Mouse (Mus musculus) G1E-ER4 (cell line): ENCODE results near the gene Dock8. TPM values are rescaled to one million over a fixed set of nuclear protein-coding genes. Genes with fewer than 3 reads are reported as not detected.

ENCODE experiments used
- GATA1 ChIP-seq: IDR thresholded peaks from one replicate; pipeline ENCODE4 v1.8.0; 2012; ENCODE audit warnings: low read length, inconsistent platforms
- polyA plus RNA-seq: library from polyadenylated mRNA; stranded (reverse); fragments of >175 nt; gene quantifications from 2 replicates; pipeline ENCODE4 v1.2.3, GENCODE M21; 2012

Gene Dock8
- polyA plus RNA-seq, 1 experiment: not detected

DNA sequence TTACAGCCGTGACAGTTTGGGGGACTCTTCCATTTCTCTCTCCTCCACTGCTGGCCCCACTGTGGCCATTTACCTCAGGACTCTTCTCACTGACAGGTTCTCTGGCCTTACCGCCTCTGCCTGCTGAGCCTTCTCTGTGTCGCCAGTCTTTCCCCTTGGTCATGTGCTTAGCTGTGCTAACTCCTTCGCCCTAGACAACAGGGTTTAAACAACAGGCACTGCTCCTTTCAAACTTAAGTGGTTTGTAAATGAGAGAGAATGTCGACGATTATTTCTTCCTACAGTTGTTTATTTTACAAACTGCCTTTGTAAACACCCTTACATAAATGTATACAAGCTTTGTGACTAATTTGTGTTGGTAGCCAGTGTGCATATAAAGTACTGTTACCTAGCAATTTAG lies 39.0 kb downstream of the Dock8 start:
- TF ChIP-seq GATA1: no peak

DNA sequence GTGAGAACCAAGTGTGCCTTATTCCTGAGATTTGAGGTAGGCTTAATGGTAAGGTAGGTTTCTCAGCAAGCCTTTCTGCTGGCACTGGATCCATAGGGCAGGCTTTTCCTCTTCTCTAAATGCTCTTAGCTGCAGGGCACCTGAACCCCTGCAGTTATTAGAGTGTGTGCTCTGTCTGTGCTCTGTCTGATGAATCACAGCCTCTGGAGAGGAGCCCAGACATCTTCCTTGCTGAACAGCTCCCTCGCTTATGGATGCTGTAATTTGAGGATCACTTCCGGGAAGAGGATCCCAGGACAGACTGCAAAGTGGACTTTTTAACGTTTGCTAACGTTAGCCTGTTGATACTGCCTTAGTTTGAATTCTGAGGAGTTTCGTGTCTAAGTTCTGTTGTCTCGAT lies 41.9 kb downstream of the Dock8 start:
- TF ChIP-seq GATA1: no peak

DNA sequence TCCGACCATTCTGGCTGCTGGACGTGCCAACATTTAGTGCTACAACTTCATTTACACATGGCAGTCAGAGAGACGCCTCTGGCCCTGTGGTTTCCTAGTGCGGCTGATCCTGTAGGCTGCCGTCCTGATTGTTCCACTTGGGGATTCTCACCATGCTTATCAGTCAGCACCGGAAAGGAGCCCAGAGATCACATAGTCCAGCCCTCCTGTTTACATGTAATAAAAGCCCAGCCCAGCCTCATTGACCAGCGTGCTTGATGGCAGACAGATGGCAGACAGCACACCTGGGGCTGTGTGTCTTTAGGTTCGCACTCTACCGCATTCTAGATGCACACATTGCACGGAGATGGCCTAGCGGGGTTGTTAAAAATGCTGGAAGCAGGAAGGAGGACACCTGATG lies 43.6 kb downstream of the Dock8 start:
- TF ChIP-seq GATA1: no peak

DNA sequence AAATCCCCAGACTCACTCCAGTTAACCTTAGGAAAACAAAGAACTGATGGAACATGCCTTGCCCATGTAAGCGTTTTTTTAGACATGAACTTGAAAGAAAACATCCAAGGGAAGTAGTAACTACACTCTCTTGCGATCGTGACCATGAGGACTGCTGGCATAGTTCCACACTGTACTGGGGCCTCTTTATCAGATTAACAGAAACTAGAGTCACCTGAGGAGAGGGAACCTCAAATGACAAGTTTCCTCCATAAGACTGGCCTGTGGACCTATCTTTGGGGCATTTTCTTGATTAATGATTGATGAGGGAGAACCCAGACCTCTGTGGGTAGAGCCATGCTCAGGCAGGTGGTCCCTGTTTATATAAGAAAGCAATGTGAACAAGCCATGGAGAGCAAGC lies 44.7 kb downstream of the Dock8 start:
- no peak for TF ChIP-seq GATA1

DNA sequence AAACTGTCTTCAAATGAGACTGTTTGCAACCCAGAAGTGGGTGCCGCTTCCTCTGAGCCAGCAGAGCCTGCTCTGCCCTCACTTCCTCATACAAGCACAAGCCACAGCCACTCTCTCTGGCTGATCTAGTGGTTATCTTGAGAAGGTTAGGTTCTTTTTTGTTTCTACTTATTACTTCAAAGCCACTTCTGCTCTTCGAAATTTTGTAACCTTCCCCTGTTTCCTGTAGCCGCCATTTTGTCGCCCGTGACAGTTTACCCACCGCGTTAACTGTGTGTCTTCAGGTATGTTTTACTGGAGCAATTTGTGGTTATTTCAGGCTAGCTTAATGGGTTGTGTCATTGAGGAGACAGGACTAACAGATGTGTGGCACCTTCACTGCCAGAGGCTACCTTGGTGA lies 53.0 kb downstream of the Dock8 start:
- TF ChIP-seq GATA1: no peak

DNA sequence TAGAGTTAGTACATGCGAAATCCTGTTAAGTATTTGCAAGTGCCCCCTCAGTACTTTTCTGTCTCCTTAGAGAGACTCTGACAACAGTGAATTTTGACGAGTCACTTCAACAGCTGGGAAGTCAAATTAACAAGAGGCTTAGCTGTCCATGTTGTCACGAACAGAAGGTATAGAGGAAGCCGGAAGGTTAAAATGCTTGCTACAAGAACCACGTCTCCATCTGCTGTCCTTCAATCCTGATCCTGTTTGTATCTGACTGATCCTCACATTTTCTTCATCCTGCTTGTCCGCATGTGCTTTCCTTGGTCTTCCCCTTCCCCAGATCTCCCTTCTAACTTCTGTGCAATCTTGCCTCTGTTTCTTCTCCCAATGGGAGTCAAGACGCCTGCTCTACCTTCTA lies 53.8 kb downstream of the Dock8 start:
- no peak for TF ChIP-seq GATA1

DNA sequence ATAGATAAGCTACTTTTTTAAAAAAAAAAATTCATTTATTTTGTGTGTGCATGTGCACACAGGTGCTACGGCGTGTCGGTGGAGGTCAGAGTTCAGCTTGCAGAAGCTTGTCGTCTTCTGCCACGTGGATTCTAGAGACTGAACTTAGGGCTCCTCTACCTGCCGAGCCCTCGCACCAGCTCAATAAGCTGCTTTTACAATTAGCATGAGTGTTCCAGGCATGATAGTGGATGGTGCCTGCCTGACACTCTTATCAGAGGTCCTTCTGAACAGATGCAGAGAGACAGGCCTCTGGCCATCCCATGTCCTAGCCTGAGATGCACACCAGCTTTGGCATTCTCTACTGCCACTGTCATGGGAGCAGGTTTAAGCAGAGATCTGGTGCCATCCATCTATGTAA lies 55.7 kb downstream of the Dock8 start:
- no peak for TF ChIP-seq GATA1

DNA sequence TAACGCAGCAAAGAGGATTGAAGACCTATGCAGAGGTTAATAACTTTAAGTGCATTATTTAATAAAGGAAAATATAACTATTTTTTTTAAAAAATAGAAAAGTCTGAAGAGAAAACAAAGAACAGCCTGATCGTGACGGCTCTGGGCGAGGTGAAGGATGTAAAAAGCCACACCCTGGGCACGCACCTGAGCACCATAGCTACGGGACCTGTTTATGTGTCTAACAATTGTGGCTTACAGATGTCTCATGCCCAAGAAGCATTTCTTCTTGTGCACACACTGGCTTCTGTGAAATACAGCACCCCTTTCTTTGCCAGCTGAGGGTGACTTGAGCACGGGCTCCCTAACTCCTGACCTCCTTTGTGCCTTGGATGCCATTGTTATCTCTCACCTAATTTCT lies 56.2 kb downstream of the Dock8 start:
- TF ChIP-seq GATA1: no peak

DNA sequence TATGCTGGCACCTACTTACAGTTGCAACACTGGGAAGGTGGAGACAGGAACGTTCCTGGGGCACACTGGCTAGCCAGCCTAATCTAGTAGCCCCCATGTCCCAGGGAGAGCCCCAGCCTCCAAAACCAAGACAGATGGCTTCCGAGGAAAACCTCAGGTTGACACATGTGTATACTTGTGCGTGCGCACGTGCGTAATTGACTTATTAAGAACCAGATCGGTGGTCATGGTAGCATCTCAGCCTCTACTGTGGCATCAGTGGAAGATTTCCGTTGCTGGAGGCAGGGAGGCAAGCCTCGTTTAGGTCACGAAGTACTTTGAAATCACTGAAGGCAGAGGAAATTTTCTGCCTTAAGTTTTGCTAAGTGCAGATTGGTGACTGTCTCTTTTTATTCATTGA lies 56.9 kb downstream of the Dock8 start:
- no peak for TF ChIP-seq GATA1

DNA sequence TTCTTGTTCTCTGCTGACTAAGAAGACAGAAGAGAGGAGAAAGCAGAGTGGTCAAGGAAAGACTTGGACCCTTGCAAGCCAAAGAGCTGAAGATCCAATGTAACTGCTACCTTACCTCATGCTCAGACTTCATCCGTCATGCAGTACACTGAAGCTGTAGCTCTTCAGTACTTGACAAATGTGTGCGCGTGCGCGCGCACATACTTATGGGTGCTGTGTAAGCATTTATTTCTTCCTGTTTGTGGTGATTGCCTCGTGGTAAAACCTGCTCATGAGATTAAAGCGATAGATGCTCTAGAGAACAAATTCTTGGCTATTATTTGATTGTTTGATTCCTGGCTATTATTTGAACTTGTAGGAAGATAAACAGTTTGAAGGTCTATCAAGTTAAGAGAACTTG lies 58.5 kb downstream of the Dock8 start:
- no peak for TF ChIP-seq GATA1

DNA sequence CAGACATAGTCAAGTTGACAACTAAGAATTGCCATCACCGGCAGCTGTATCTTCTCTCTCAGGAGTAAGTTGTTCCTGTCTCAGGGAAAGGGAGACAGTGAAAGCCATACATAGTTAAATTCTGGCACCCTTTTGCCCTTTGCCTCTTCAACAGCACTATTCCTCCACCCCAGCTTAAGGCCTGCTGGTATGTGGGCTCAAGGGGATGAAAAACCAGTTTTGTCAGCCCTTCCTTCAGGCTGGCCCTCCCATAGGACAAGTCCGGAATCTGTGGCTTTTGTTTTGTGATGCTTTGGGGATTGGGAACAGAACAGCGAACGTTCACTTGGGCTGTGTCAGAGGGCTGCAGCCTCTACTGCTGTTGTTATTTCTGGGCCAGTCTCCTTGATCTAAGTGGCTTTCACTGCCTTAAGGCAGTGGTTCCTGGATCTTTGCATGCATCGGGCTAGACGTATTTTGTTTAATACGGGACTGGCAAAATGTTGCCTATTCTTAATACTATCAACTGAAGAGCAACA lies 60.6 kb downstream of the Dock8 start:
- no peak for TF ChIP-seq GATA1

DNA sequence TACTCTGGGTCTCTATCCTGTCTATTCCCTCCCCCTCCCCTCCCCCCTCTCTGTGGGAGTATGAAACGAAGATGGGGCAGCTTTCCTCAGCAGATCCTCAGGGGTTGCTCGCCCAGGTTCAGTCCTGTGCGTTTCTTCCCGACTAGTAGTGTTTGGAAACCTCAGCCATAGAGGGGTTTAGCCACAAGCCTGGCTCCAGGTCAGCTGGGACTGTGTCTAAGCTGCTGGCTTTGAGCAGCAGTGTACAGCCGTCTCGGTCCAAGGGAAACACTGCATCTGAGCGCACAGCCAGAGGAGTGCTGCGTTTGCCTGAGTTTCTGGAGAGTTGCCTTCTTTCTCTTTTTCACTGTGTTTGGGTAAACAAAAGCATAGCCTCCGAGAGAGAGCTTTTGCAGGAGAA lies 61.0 kb downstream of the Dock8 start:
- TF ChIP-seq GATA1: no peak

DNA sequence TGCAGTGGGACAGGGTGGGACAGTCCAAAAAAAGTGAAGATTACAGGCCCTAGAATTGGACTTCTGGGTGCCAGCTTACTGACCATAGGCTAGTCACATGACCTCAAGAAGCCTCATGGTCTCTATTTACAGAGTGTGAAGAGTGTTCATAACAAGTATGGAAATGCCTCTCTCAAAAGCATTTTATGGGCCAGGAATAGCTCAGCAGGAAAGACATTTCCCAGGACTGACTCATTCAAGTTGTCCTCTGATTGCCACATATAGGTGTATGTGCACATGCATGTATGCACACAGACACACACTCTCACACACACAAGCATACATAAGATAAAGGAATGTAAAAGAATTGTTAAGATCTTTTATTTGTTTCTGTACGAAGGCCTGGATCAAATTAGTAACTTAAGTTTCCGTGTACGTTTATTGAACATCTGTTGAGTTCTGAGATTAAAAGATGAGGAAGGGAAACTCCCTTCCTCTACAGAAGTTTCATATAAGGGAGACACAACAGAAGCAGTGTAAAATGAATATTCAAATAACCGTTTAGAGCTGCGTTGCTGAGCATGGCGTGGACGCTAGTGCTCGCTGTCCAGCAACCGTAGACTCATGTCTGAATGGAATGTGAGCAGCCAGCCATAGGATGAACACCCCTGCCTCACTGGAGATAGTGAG lies 63.0 kb downstream of the Dock8 start:
- no peak for TF ChIP-seq GATA1

DNA sequence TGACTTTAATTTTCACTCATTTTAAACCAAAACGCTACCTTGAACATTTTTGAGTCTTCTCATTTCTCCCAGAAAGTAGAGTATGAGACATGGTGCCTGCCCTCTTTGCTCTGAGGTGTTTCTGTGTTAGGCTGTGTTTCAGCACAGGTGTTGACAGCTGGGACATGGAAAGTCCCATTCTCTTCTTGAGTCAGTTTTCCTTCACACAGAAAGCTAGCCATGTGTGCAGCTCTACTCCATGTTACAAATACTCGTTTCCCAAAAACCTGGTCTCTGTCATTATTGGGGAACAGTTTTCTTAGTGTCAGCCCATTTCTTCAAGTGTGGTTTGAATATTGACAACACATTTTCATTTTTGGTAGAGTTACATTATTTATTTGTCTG lies 63.5 kb downstream of the Dock8 start:
- no peak for TF ChIP-seq GATA1

DNA sequence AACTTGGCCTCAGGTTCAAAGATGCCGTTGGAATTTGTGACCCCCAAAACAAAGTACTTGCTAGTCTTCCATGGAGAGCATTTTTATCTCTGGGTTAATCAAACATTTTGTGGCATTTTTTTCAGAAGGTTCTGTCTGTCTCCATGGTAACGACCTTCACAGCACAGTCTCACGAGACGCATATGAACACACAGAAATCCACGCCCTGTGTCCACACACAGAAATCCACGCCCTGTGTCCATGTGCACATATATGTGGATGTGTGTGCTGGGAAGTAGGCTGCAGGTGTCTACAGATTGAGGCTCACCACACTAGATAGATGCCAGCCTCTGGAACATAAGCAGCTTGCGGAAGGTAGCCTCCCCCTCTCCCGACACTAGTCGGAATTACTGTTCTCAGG lies 66.9 kb downstream of the Dock8 start:
- TF ChIP-seq GATA1: no peak

DNA sequence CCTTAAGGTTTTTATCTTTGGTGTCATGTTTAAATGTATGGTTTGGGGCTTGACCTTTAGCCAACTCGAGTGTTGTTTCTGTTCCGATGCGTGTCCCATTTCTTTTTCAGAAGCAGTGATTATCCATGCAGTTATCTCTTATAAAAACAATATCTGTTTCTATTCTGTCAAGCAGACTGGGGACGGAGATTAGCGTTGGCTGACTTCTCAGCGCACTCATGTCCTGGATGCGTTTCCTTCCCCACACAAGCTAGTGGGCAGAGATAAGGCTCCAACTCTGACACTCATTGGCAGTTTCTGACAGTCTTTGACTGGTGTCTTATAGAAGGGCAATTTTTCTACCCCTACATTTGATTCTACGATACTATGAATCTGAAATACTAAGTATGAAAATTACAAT lies 69.2 kb downstream of the Dock8 start:
- no peak for TF ChIP-seq GATA1

DNA sequence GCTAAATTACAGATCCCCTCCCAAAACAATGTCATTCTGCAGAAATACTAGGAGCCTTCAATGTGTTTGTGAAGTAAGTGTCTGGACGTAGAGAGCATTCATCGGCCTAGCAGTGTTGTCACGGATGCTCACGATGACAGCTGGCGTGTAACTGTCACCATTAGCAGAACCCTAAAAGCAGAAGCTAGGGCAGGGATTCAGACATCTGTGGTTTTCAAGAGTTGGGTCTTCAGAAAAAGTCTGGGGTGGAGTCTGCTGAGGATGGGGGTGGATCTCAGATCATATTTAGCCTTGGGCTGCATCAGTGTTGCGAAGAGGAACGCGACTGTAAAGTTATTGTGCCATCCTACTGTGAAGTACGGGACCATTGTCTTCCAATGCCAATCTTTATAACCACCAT lies 73.2 kb downstream of the Dock8 start:
- no peak for TF ChIP-seq GATA1

DNA sequence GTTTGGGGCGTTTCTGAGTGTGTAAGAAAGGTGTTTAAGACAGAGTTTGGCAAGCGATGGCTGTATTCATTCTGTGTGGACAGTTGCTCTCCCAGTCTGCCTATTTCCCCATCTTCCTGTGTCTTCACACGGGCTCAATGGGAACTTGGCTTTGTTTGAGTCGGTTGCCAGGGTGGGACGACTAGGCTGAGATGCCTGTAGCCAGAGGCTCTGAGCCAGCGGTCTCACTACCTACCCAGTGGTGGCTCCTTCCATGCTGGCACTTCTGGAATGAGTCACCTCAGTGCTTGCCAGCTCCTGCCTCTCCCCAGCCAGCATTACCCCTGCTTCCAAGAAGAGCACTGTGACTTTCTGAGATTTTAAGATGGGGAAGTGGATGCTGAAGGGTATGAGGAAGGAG lies 75.4 kb downstream of the Dock8 start:
- no peak for TF ChIP-seq GATA1

DNA sequence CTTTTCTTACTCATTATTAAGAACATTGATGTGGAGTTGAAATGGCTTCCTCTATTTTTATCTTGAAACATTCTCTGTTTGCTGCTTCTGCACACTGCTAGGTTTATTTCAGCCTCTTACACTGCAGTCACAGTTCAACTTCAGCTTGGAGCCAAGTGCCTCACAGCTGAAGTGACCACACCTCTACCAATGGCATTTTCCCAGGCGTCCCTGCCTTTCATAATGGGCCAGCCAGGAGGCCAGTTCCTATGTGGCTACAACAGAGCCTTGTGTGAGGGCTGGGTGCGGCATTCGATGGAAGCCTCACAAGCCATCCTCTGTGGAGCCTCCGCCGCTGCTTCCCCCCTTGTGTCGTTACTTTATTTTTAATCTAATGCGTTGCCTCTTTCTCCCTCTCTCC lies 78.3 kb downstream of the Dock8 start:
- TF ChIP-seq GATA1: no peak
